21 mouse cellular contexts compared by ENCODE assay signal in genomic region chr10:59104683-59105082, GRCm38 (mm10).
"Had no signal": no experiment of that assay in that cellular context is flagged by ENCODE, and none has a peak within 500 bp of the region (broad histone marks: within the 10 kb centered on the region; RNA-seq: fewer than 3 reads in every experiment).

No protein-coding gene starts in this region.

- H3K4me3 ChIP-seq: limb, embryonic 13.5 days; liver, embryonic 12.5 days; liver, embryonic 15.5 days; lung, embryonic 15.5 days; megakaryocyte, embryonic 14.5 days; midbrain, embryonic 10.5 days; midbrain, embryonic 13.5 days; myocyte; neural tube, embryonic 13.5 days had no signal

- H3K27ac ChIP-seq: limb, embryonic 13.5 days; liver, embryonic 12.5 days; liver, embryonic 15.5 days; lung, embryonic 15.5 days; midbrain, embryonic 10.5 days; midbrain, embryonic 13.5 days; neural tube, embryonic 13.5 days had no signal

- ATAC-seq: liver, embryonic 12.5 days; midbrain, embryonic 13.5 days; midbrain, embryonic 16.5 days had no signal

- H3K36me3 ChIP-seq: limb, embryonic 13.5 days; liver, embryonic 12.5 days; liver, embryonic 15.5 days; lung, embryonic 15.5 days; midbrain, embryonic 10.5 days; midbrain, embryonic 13.5 days had no signal

- DNase-seq: kidney, adult 9 months; kidney, postnatal 14 days; kidney, postnatal 4 days; left cerebral cortex, postnatal 4 days; liver; lung, adult 18-20 months; lung, postnatal 10 days; lung, postnatal 36 days; thymus, adult 18-20 months; thymus, postnatal 14 days; thymus, postnatal 4 days had no signal

- H3K4me1 ChIP-seq: limb, embryonic 13.5 days; liver, embryonic 12.5 days; liver, embryonic 15.5 days; lung, embryonic 15.5 days; midbrain, embryonic 10.5 days; midbrain, embryonic 13.5 days; neural tube, embryonic 13.5 days had no signal

- H3K9me3 ChIP-seq: limb, embryonic 13.5 days; liver, embryonic 12.5 days; liver, embryonic 15.5 days; lung, embryonic 15.5 days; megakaryocyte, embryonic 14.5 days; midbrain, embryonic 10.5 days; midbrain, embryonic 13.5 days; neural tube, embryonic 13.5 days had no signal

- H3K27me3 ChIP-seq: limb, embryonic 13.5 days; liver, embryonic 12.5 days; liver, embryonic 15.5 days; lung, embryonic 15.5 days; midbrain, embryonic 13.5 days; neural tube, embryonic 13.5 days had no signal

- H3K4me2 ChIP-seq: limb, embryonic 13.5 days; liver, embryonic 12.5 days; liver, embryonic 15.5 days; lung, embryonic 15.5 days; midbrain, embryonic 13.5 days; neural tube, embryonic 13.5 days had no signal

- H3K9ac ChIP-seq: limb, embryonic 13.5 days; liver, embryonic 12.5 days; liver, embryonic 15.5 days; lung, embryonic 15.5 days; midbrain, embryonic 13.5 days; neural tube, embryonic 13.5 days had no signal
